Mouse (Mus musculus): ENCODE measurements at regions not wholly inside any gene's neighbourhood (a gene's known extent, or its start where the extent isn't known, plus 50 kb on each side); places are given as distances from the start of the nearest gene placed in this dataset.
"Not testable (repeated sequence)": the region's sequence is repeated elsewhere in the genome, so short reads cannot be mapped to it uniquely, and the experiment has no call there.

DNA sequence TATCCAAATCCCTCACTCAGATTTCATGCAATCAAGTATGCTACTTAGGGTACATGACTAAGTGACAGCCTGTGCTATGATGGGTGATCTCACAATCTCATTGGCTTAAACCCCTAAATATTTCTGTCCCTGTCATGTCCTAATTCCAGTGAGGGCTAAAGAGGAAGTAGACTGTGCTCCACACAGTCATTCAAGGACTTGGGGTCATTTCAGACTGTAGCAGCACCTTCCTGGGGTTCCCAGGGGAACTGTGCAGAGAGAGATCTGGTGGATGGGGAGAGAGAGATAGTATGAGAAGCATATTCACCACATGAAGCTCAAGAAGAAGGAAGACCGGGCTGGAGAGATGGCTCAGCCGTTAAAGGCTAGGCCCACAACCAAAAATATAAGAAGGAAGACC is 100.7 kb downstream of the H2al2a start:
- DNase-seq (ENCODE audit: low read depth, low spot score), result no peak

GRCm38 (mm10) chr2:17892661-17893060 is 104.1 kb downstream of the H2al2a start:
- DNase-seq (ENCODE audit: low read depth, low spot score), result not testable (repeated sequence)

DNA sequence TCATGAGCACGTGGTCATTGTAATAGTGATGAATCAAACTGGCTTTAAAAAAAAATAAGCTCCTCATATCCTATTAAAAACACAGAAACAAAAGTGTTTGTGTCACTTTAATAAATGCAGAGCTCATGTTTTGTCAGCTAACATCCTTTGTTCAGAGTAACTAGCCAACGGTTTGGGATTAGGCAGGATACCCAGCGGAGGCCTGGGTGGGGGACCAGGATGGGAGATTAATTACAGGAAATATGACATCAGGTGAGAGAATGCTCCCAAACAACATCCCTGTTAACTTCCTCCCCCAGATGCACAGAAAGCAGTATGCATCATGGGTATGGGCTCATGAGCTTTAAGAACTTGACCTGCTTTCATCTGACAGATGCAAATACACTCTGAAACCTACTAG is 109.1 kb downstream of the H2al2a start:
- no peak for DNase-seq (ENCODE audit: low read depth, low spot score)

DNA sequence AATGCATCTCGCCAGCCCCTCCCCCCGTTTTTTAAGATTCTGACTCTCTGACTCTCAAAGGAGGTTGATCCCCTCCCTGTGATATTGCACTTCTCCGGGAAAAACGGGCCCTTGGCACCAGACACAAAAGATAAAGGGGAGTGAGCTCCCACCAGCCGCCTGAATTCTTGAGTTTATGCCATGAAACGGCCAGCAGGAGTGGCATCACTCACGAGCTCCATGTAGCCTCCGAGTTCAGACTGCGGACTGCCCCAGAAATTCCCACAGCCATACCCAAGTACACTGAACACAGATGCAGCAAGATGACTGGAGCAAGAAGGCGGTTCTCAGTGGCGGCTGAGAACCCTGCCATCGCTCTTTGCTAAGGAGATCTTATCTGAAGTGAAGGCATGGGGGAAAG is 114.4 kb downstream of the H2al2a start:
- DNase-seq (ENCODE audit: low read depth, low spot score), result no peak

DNA sequence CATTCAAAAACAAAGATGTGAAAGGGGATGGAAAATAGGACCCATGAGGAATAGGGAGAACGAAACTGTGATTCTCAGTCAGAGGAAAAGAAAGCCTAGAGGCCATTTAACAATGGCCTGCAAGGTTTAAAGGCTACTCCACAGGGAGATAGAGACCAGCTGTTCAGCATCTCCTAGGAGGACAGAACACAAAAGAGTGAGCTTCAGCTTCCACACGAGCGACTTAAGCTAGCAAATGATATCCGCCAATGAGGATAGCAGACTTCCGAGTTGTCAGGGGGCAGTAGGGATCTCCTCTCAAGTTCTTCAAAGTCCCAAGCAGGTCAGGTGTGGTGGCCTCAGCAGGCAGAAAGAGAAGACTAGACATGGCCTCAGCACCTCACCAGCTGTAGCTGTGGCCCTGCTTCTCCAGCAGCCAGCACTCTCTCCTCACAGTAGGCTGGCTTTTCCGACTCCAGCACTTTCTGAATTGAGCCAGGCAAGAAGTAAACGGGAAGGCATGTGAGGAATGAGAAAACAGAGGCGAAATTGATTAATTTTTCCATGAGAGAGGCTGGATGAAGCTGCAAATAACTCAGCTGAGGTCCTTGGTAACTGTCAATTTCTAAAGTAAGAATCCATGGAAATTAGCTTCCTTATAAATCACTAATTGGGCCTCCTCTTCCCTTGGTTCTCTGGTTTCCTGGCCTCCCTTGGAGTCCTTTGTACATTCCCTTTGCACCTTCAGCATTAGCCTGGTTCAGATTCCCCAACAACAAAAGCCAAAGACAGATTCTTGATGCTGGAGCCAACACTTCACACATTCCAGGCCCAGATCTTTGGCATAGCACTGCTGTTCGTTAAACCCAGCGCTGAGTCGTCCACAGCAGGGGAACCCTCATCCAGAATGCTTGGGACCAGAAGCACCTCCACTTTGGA is 115.7 kb downstream of the H2al2a start:
- no peak for DNase-seq (ENCODE audit: low read depth, low spot score)

GRCm38 (mm10) chr2:17877901-17878300 is 118.9 kb downstream of the H2al2a start:
- no peak for DNase-seq (ENCODE audit: low read depth, low spot score)

DNA sequence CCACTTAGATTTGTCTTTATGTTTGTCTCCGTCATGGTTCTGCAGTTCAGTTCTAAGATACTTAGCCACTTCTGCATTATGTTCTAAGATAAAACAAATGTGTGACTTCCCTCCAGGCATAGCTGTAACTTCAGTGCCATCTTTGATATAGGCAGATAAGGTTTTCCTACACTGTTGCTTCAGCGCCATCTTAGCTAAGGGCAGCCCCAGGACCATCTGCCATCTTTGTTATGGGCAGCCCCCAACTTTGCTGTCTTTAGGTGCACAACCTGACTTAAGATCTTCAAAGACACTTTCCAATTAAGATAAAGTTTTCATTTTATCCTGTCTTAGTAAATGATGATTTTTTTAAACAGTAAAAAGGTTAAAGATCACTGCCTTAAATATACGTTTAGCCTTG is 119.8 kb downstream of the H2al2a start:
- DNase-seq (ENCODE audit: low read depth, low spot score), result no peak

- no peak for DNase-seq (ENCODE audit: low read depth, low spot score)
These were observed 120.6 kb downstream of the H2al2a start for GRCm38 (mm10) chr2:17876155-17876554.

GRCm38 (mm10) chr2:17870562-17870961 is 126.2 kb downstream of the H2al2a start:
- no peak for DNase-seq (ENCODE audit: low read depth, low spot score)

- DNase-seq (ENCODE audit: low read depth, low spot score), result no peak
These were observed 128.6 kb downstream of the H2al2a start for GRCm38 (mm10) chr2:17868145-17868544.

GRCm38 (mm10) chr2:17867341-17867740 is 129.4 kb downstream of the H2al2a start:
- no peak for DNase-seq (ENCODE audit: low read depth, low spot score)

GRCm38 (mm10) chr2:17861765-17862495 is 130.7 kb upstream of the Nebl start:
- no peak for DNase-seq (ENCODE audit: low read depth, low spot score)

GRCm38 (mm10) chr2:17860922-17861559 is 129.8 kb upstream of the Nebl start:
- no peak for DNase-seq (ENCODE audit: low read depth, low spot score)

DNA sequence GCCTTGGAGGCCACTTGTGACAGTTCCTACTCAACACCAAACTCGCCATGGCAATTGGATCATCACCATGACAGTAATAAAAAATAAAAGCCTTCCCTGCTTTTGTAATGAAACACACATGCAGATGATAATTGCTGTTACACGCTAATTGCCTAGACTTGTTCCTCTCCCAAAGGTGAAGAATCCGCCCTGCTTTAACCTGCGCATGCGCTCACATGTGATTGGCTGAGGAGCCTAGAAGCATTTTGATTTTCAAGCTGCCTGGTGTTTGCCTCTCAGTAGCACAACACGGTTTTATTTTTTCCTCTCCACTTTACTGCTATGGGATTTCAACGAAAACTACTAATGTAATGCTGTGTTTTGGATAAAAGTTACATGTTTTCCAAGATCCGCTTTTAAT is 128.0 kb upstream of the Nebl start:
- DNase-seq (ENCODE audit: low read depth, low spot score), result no peak

DNA sequence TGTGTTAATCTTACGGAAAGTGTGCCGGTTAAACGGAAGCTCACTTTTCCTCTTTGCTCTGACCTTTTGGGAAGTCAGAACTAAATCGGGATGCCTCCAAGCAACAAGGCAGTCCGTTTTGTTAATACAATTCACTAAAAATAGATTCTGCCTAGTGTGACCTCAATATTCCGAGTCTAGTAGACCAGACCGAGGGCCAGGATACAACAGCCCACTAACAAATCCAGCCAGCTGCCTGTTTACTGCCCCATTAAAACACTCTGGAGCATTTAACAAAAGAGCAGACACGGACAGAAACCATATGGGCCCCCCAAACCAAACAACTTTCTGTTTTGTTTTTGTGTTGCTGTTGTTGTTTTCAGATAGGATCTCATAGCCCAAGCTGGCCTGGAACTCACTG is 127.1 kb upstream of the Nebl start:
- DNase-seq (ENCODE audit: low read depth, low spot score), result no peak

DNA sequence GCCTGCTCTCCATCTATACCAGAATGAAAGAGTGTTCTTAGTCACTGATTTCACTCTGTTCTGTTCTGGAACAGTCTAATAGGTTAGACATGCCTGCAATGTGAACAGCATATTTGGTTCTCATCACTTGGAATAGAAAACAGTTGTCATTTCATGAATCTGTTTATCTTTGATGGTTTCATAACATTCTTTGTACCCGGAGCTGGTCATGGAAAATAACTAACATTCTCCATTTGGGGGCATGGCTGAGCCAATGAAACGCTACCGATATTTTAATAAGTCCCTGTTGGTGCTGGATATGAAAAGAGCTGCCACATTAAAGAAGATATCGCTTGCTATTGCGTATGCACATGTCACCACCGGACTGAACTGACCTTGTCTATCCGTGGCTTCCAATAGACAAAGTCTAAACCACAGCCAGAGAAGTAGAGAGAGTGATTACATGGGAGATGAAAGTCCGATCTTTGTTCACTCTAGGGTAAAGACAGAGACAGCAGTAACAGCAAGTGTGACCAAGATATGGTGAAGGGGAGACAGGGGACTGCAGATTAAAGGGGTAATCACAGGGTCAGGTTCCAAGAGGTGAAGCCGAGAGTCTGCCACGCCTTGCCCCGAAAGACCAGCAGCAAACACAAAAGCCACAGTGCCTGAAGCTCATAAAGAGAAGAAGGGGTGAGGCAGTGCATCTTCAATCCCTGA is 124.5 kb upstream of the Nebl start:
- no peak for DNase-seq (ENCODE audit: low read depth, low spot score)

- no peak for DNase-seq (ENCODE audit: low read depth, low spot score)
These were observed 122.8 kb upstream of the Nebl start for GRCm38 (mm10) chr2:17854088-17854487.

GRCm38 (mm10) chr2:17853500-17854011 is 122.3 kb upstream of the Nebl start:
- DNase-seq (ENCODE audit: low read depth, low spot score), result no peak

GRCm38 (mm10) chr2:17852740-17853499 is 121.7 kb upstream of the Nebl start:
- no peak for DNase-seq (ENCODE audit: low read depth, low spot score)

DNA sequence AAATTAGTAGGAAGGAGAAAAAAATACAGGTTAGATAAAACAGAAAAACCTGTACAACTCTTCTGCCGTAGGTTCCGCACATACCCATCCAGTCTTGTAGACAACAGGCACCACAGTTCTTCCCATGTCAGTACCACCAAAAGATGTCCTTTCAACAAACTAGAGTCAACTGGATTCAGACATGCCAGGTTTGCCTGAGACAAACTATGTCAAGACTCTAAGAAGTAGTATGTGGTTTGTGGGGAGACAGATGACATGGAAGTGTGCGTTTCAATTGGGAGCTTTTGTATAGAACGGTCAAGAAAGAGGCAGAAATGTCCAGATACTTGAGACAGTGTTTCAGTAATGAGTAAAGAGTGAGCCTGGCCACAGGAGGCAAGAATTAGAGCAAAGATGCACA is 119.5 kb upstream of the Nebl start:
- DNase-seq (ENCODE audit: low read depth, low spot score), result no peak

DNA sequence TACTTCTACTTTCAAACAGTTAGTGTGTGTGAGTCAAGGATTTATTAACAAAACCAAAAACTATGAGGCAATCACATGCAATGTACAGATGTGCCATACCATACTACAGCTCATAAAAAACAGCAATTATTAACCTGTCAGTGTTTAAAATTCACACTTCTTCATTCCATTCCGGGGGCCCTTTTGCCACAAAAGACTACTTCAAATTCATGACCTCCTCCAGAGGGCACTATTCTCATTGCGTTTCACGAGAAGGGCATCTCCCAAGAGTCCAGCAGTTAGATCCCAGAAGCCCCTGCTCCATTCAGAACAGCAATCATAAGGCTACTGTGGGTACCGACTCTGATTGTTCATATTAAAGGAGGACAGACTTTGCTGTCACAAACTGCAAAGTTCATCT is 118.0 kb upstream of the Nebl start:
- DNase-seq (ENCODE audit: low read depth, low spot score), result peak; percentile 29

Measured in 3T3-L1 (cell line).